Mouse (Mus musculus) MEL (cell line): ENCODE data around the gene Tnfaip3. TPM values are rescaled to one million over a fixed set of nuclear protein-coding genes. Genes with fewer than 3 reads are reported as not detected.
A peak's percentile ranks its signal among the peaks of the same experiment; 100 is the strongest.

ENCODE experiments used
- DNase-seq: peaks from one replicate; pipeline ENCODE4 v3.0.0; 2011; ENCODE audit warnings: low read depth, low spot score
- H3K27ac ChIP-seq: 2 replicates; pipeline ENCODE4 v1.5.1; 2012; ENCODE audit warnings: low read depth, mild to moderate bottlenecking, control low read depth, low read length, moderate library complexity; ENCODE audit not compliant: control insufficient read depth
- H3K27me3 ChIP-seq, 2 experiments: fragments of 150-350 bp in 1 of 2; sonication (generic) in 1 of 2; 2 replicates each; pipeline ENCODE4 v1.6.1; 2012; ENCODE audit warnings: low read length in 2 of 2, mild to moderate bottlenecking in 2 of 2, improper control_type of control experiment in 1 of 2, moderate library complexity in 1 of 2; ENCODE audit not compliant: insufficient read depth in 2 of 2, control insufficient read depth in 1 of 2
- H3K36me3 ChIP-seq, 2 experiments: 2 replicates each; pipeline ENCODE4 v1.6.1; 2012 to 2014; ENCODE audit warnings: low read length in 2 of 2, improper control_type of control experiment in 1 of 2, inconsistent platforms in 1 of 2, mild to moderate bottlenecking in 1 of 2; ENCODE audit not compliant: insufficient read depth in 2 of 2, control insufficient read depth in 1 of 2
- H3K4me1 ChIP-seq, 2 experiments: fragments of 150-350 bp in 1 of 2; sonication (generic) in 1 of 2; 2 replicates each; pipeline ENCODE4 v1.6.1; 2012; ENCODE audit warnings: low read length in 2 of 2, improper control_type of control experiment in 1 of 2, mild to moderate bottlenecking in 1 of 2; ENCODE audit not compliant: insufficient read depth in 2 of 2, control insufficient read depth in 1 of 2
- H3K4me3 ChIP-seq, 2 experiments: fragments of 150-350 bp in 1 of 2; sonication (generic) in 1 of 2; 2 replicates each; pipeline ENCODE4 v1.5.1; 2012; ENCODE audit warnings: low read depth in 2 of 2, low read length in 2 of 2, mild to moderate bottlenecking in 2 of 2, moderate library complexity in 2 of 2, control low read depth in 1 of 2, improper control_type of control experiment in 1 of 2; ENCODE audit not compliant: control insufficient read depth in 1 of 2, insufficient read depth in 1 of 2
- H3K79me2 ChIP-seq: 2 replicates; pipeline ENCODE4 v1.6.1; 2012; ENCODE audit warnings: mild to moderate bottlenecking, low read length, moderate library complexity; ENCODE audit not compliant: control insufficient read depth, poor library complexity, insufficient read depth
- H3K9ac ChIP-seq: 2 replicates; pipeline ENCODE4 v1.6.1; 2012; ENCODE audit warnings: low read depth, mild to moderate bottlenecking, control low read depth, low read length, moderate library complexity; ENCODE audit not compliant: control insufficient read depth, poor library complexity, severe bottlenecking
- H3K9me3 ChIP-seq: fragments of 150-350 bp; sonication (generic); replicated peaks from 2 replicates; pipeline ENCODE4 v1.6.1; 2012; ENCODE audit warnings: mild to moderate bottlenecking, low read length, improper control_type of control experiment, moderate library complexity; ENCODE audit not compliant: insufficient read depth
- CHD1 ChIP-seq: IDR thresholded peaks from 2 replicates; pipeline ENCODE4 v1.6.1; 2012; ENCODE audit warnings: low read depth, mild to moderate bottlenecking, inconsistent platforms, low read length, improper control_type of control experiment
- EP300 ChIP-seq, 2 experiments: IDR thresholded peaks; 2 replicates each; pipeline ENCODE4 v1.6.1; 2011; ENCODE audit warnings: improper control_type of control experiment in 2 of 2, low read length in 2 of 2, low read depth in 1 of 2, mild to moderate bottlenecking in 1 of 2
- GATA1 ChIP-seq: IDR thresholded peaks from 2 replicates; pipeline ENCODE4 v1.6.1; 2011; ENCODE audit warnings: low read depth, low read length, improper control_type of control experiment
- HCFC1 ChIP-seq: IDR thresholded peaks from 2 replicates; pipeline ENCODE4 v1.6.1; 2012; ENCODE audit warnings: low read depth, mild to moderate bottlenecking, inconsistent platforms, low read length, improper control_type of control experiment, moderate library complexity
- JUND ChIP-seq: IDR thresholded peaks from 2 replicates; pipeline ENCODE4 v1.6.1; 2011; ENCODE audit warnings: low read depth, mild to moderate bottlenecking, improper control_type of control experiment, low read length
- MXI1 ChIP-seq: IDR thresholded peaks from 2 replicates; pipeline ENCODE4 v1.6.1; 2011; ENCODE audit warnings: mild to moderate bottlenecking, low read depth, low read length, improper control_type of control experiment
- MYC ChIP-seq: IDR thresholded peaks from 2 replicates; pipeline ENCODE4 v1.6.1; 2011; ENCODE audit warnings: low read depth, mild to moderate bottlenecking, low read length, improper control_type of control experiment, moderate library complexity
- NELFE ChIP-seq: IDR thresholded peaks from 2 replicates; pipeline ENCODE4 v1.6.1; 2011; ENCODE audit warnings: low read depth, low read length, improper control_type of control experiment
- POLR2A ChIP-seq, 2 experiments: IDR thresholded peaks; 2 replicates each; pipeline ENCODE4 v1.6.1; 2011 to 2012; ENCODE audit warnings: low read length in 2 of 2, mild to moderate bottlenecking in 2 of 2, control low read depth in 1 of 2, improper control_type of control experiment in 1 of 2, low read depth in 1 of 2, moderate library complexity in 1 of 2; ENCODE audit not compliant: control insufficient read depth in 1 of 2, insufficient read depth in 1 of 2, poor library complexity in 1 of 2
- POLR2AphosphoS2 ChIP-seq: IDR thresholded peaks from 2 replicates; pipeline ENCODE4 v1.6.1; 2011; ENCODE audit warnings: low read length, improper control_type of control experiment
- TBP ChIP-seq: IDR thresholded peaks from 2 replicates; pipeline ENCODE4 v1.8.0; 2011; ENCODE audit warnings: low read depth, low read length, improper control_type of control experiment
- USF2 ChIP-seq, 2 experiments: IDR thresholded peaks; 2 replicates each; pipeline ENCODE4 v1.6.1; 2011 to 2012; ENCODE audit warnings: improper control_type of control experiment in 2 of 2, low read length in 2 of 2, borderline replicate concordance in 1 of 2, inconsistent platforms in 1 of 2, low read depth in 1 of 2, mild to moderate bottlenecking in 1 of 2; ENCODE audit not compliant: insufficient read depth in 1 of 2
- ZKSCAN1 ChIP-seq: IDR thresholded peaks from 2 replicates; pipeline ENCODE4 v1.6.1; 2012; ENCODE audit warnings: low read depth, mild to moderate bottlenecking, inconsistent platforms, low read length, improper control_type of control experiment, moderate library complexity
- polyA plus RNA-seq, 2 experiments: library from polyadenylated mRNA; stranded (reverse) in 1 of 2; unstranded in 1 of 2; fragments of >175 nt in 1 of 2; fragments of >200 nt in 1 of 2; gene quantifications; 2 replicates each; pipeline versions ENCODE4 v1.2.1 to v1.2.4; 2012; ENCODE audit warnings: low replicate concordance in 2 of 2, low read depth in 1 of 2; ENCODE audit not compliant: insufficient read length in 2 of 2, insufficient read depth in 1 of 2, missing spikeins in 1 of 2
- total RNA-seq: library from RNA; depleted of rRNA; stranded (reverse); fragments of 300-350 nt; gene quantifications from 2 replicates; pipeline ENCODE4 v1.2.3, GENCODE M21; 2012

Gene Tnfaip3
- total and polyA plus RNA-seq, 3 experiments: 0.38 to 0.54 TPM; not detected in 1

GRCm38 (mm10) chr10:19043529-19044262, 28.2 kb upstream of the Tnfaip3 start:
- Histone ChIP-seq H3K9ac (peak overlapping the region; percentile 58), H3K27ac (peak overlapping the region; percentile 38; the same call in 1 of the 2 replicates), H3K27me3 (no peaks in the 10 kb centered on the region; a peak in 2 of 4 replicates), H3K4me1 (no peaks in the 10 kb centered on the region; a peak in 1 of 4 replicates), H3K4me3 (peak overlapping the region; percentile 50 to 57), H3K36me3 (no peaks in the 10 kb centered on the region; a peak in 1 of 4 replicates), H3K9me3 (no peaks in the 10 kb centered on the region), H3K79me2 (no peaks in the 10 kb centered on the region)
- DNase-seq: peak; percentile 86
- no peak for TF ChIP-seq ZKSCAN1
- TF ChIP-seq POLR2A (IDR thresholded peaks at IDR 0.05; ENCODE audit: control insufficient read depth in 1 of 2, insufficient read depth in 1 of 2, low read depth in 1 of 2, low read length in 2 of 2, poor library complexity in 1 of 2): peak in 1 of 2 experiments; percentile 70; a peak in 2 of 4 replicates
- TF ChIP-seq MYC: 0 out of 2 replicates have a peak, but pooled peaks have one; percentile 46
- 0 out of 2 replicates have a peak, but pooled peaks have one; percentile 23 for TF ChIP-seq HCFC1
- TF ChIP-seq TBP: peak; percentile 74
- TF ChIP-seq NELFE: peak; percentile 49; the same call in 1 of the 2 replicates
- no peak for TF ChIP-seq USF2 (IDR thresholded peaks at IDR 0.05; ENCODE audit: borderline replicate concordance in 1 of 2, insufficient read depth in 1 of 2, low read depth in 1 of 2, low read length in 2 of 2)
- TF ChIP-seq, all 39 proteins: peak for 5

GRCm38 (mm10) chr10:19040147-19040546, 24.7 kb upstream of the Tnfaip3 start:
- no peaks in the 10 kb centered on the region; a peak in 1 of 4 replicates for H3K36me3 ChIP-seq
- H3K27me3 ChIP-seq: no peaks in the 10 kb centered on the region; a peak in 2 of 4 replicates
- TF ChIP-seq NELFE: no peak
- no peak for TF ChIP-seq JUND
- TF ChIP-seq GATA1: no peak
- H3K79me2 ChIP-seq: no peaks in the 10 kb centered on the region
- H3K4me1 ChIP-seq: no peaks in the 10 kb centered on the region; a peak in 1 of 4 replicates
- H3K9ac ChIP-seq: no peak overlapping the region
- no peak overlapping the region for H3K4me3 ChIP-seq
- H3K27ac ChIP-seq: no peak overlapping the region
- no peak for DNase-seq
- no peaks in the 10 kb centered on the region for H3K9me3 ChIP-seq

GRCm38 (mm10) chr10:19034764-19035163, 19.3 kb upstream of the Tnfaip3 start:
- no peaks in the 10 kb centered on the region for H3K4me1 ChIP-seq
- DNase-seq: no peak
- H3K36me3 ChIP-seq: no peaks in the 10 kb centered on the region
- H3K27me3 ChIP-seq: no peaks in the 10 kb centered on the region; a peak in 2 of 4 replicates
- TF ChIP-seq USF2 (IDR thresholded peaks at IDR 0.05; ENCODE audit: borderline replicate concordance in 1 of 2, insufficient read depth in 1 of 2, low read depth in 1 of 2, low read length in 2 of 2) (no peak), POLR2AphosphoS2 (no peak), CHD1 (no peak), MXI1 (no peak), EP300 (IDR thresholded peaks at IDR 0.05; ENCODE audit: low read depth in 1 of 2, low read length in 2 of 2) (no peak)
- TF ChIP-seq, all 39 proteins: peak for 0
- Histone ChIP-seq H3K4me3 (no peak overlapping the region), H3K9ac (no peak overlapping the region), H3K27ac (no peak overlapping the region), H3K9me3 (no peaks in the 10 kb centered on the region), H3K79me2 (no peaks in the 10 kb centered on the region)
